Mouse (Mus musculus) MEL (cell line): ENCODE measurements at regions not wholly inside any gene's neighbourhood (a gene's known extent, or its start where the extent isn't known, plus 50 kb on each side); places are given as distances from the start of the nearest gene placed in this dataset.

ENCODE experiments used
- HCFC1 ChIP-seq: IDR thresholded peaks from 2 replicates; pipeline ENCODE4 v1.6.1; 2012; ENCODE audit warnings: low read depth, mild to moderate bottlenecking, inconsistent platforms, low read length, improper control_type of control experiment, moderate library complexity
- USF2 ChIP-seq, 2 experiments: IDR thresholded peaks; 2 replicates each; pipeline ENCODE4 v1.6.1; 2011 to 2012; ENCODE audit warnings: improper control_type of control experiment in 2 of 2, low read length in 2 of 2, borderline replicate concordance in 1 of 2, inconsistent platforms in 1 of 2, low read depth in 1 of 2, mild to moderate bottlenecking in 1 of 2; ENCODE audit not compliant: insufficient read depth in 1 of 2

DNA sequence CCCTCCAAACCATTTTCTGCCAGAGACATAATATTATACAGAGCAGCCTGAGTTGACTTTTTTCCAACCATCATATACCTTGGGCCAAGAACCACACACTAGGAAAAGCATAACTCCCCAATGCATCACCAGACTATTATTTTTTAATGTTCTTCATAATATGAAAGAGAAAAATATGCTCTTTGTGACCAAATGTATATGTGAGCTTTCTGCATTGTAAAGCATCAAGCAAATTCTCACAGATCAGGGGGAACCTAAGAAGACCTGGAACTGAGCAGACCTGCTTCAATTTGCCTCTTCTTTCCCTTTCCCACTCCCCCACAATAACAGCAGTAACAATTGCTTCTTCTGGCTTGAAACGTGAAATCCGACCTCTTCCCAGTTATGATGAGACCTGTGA lies 407.6 kb downstream of the Atp6ap1l start:
- TF ChIP-seq HCFC1, result no peak
- TF ChIP-seq USF2 (IDR thresholded peaks at IDR 0.05; ENCODE audit: borderline replicate concordance in 1 of 2, insufficient read depth in 1 of 2, low read depth in 1 of 2, low read length in 2 of 2), result no peak
